Mouse (Mus musculus): ENCODE data around the gene Amdhd2. TPM values are rescaled to one million over a fixed set of nuclear protein-coding genes. Genes with fewer than 3 reads are reported as not detected.

Amdhd2 gene
- total RNA-seq, 1 experiment from 2014 or later, result 35.8 TPM

Other genes starting within 250 kb of the Amdhd2 start
- not detected in 2 replicates for gene Dcpp3, start 246.3 kb downstream of the Amdhd2 start, total RNA-seq (2021)
- gene Sbp, start 222.1 kb downstream of the Amdhd2 start, total RNA-seq (2021), result not detected in 2 replicates
- gene Sbpl, start 208.5 kb downstream of the Amdhd2 start, total RNA-seq (2021), result not detected in 2 replicates
- 0.34 and 0.37 TPM in 2 replicates for gene Prss30, start 183.2 kb downstream of the Amdhd2 start, total RNA-seq (2021)
- not detected in 2 replicates for gene Prss22, start 165.7 kb downstream of the Amdhd2 start, total RNA-seq (2021)
- 0.41 and 1.6 TPM in 2 replicates for gene Prss27, start 125.6 kb downstream of the Amdhd2 start, total RNA-seq (2021)
- 19.1 and 21.9 TPM in 2 replicates for gene Kctd5, start 90.3 kb downstream of the Amdhd2 start, total RNA-seq (2021)
- 49.1 and 53.7 TPM in 2 replicates for gene Pdpk1, start 12.8 kb downstream of the Amdhd2 start, total RNA-seq (2021)
- 346 and 376 TPM in 2 replicates for gene Atp6v0c, start 5.9 kb upstream of the Amdhd2 start, total RNA-seq (2021)
- 11.0 and 14.6 TPM in 2 replicates for gene Tbc1d24, start 41.8 kb upstream of the Amdhd2 start, total RNA-seq (2021)
- 2.1 and 2.9 TPM in 2 replicates for gene Ntn3, start 45.8 kb upstream of the Amdhd2 start, total RNA-seq (2021)
- 9.2 and 14.0 TPM in 2 replicates for gene Tedc2, start 57.1 kb upstream of the Amdhd2 start, total RNA-seq (2021)
- gene Ccnf, start 87.7 kb upstream of the Amdhd2 start, total RNA-seq (2021), result 12.0 and 12.8 TPM in 2 replicates
- gene Abca17, start 187.3 kb upstream of the Amdhd2 start, total RNA-seq (2021), result 0.11 TPM in 1 of 2 replicates, not detected in the other
- gene Abca3, start 188.2 kb upstream of the Amdhd2 start, total RNA-seq (2021), result 24.4 and 25.2 TPM in 2 replicates